Mouse (Mus musculus) cortical plate, adult 2 months (tissue): ENCODE measurements around the gene Cds2.

ENCODE experiments used
- CTCF ChIP-seq: fragments of 200-500 bp; IDR thresholded peaks from 2 replicates; pipeline ENCODE4 v1.5.1; 2011; ENCODE audit warnings: mild to moderate bottlenecking, control low read depth, low read length; ENCODE audit not compliant: insufficient read depth; ENCODE audit errors: extremely low read depth
- POLR2A ChIP-seq: fragments of 200-500 bp; IDR thresholded peaks from 2 replicates; pipeline ENCODE4 v1.6.1; 2011; ENCODE audit warnings: mild to moderate bottlenecking, low read length, control low read depth; ENCODE audit not compliant: insufficient read depth; ENCODE audit errors: extremely low read depth

DNA sequence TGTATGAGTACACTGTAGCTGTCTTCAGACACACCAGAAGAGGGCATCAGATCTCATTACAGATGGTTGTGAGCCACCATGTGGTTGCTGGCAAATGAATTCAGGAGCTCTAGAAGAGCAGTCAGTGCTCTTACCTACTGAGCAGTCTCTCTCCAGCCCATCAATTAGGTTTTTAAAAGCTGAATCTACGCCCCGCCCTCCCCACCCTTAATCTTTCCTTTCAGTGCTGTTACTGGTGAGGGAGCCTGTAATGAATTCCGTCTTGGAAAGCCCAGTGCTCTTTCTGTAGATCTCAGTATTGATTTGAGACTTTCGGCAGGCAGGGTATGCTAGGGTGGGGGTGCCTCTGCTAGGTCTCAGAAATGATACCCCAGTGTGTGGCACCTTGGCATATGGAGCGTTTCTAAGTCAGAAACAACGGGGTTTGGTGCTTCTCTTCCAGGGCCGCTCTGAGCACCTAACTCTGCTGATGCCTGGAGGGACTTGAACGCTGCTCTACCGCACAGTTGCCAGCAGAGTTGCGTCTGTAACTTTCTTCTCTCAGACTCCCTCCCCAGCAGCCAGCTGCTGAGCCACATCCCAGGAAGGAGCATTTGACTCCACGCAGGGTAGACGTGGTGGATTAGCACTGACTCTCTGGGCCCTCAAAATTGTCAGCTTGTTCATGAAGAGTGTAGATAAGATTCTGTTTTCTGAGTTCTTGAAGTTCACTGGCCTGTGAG, 19.7 kb downstream of the Cds2 start:
- TF ChIP-seq CTCF (no peak), POLR2A (no peak)
